Mouse (Mus musculus) thymus, postnatal 0 days (tissue): ENCODE data around the gene Atraid. TPM values are rescaled to one million over a fixed set of nuclear protein-coding genes. Genes with fewer than 3 reads are reported as not detected.
A peak's percentile ranks its signal among the peaks of the same experiment; 100 is the strongest.
"Not testable (repeated sequence)": the region's sequence is repeated elsewhere in the genome, so short reads cannot be mapped to it uniquely, and the experiment has no call there.

Experiments
- DNase-seq: peaks from one replicate; pipeline ENCODE4 v3.0.0-alpha.2; 2015; ENCODE audit warnings: low spot score
- polyA plus RNA-seq: library from polyadenylated mRNA; unstranded; fragments of >200 nt; fragmentation: Nextera tagmentation; extraction: Ambion mirVana; gene quantifications from 2 replicates; pipeline ENCODE4 v1.2.1, GENCODE M21; 2015

Gene Atraid
- 123 and 132 TPM in 2 replicates for polyA plus RNA-seq

- peak; percentile 99 for DNase-seq
Measured at GRCm38 (mm10) chr5:31047848-31048762, at the start of gene Atraid. TSS of gene Atraid (plus strand) at chr5:31048312.

- DNase-seq, result no peak
Measured at GRCm38 (mm10) chr5:30999324-30999723, 48.8 kb upstream of the Atraid start.

DNA sequence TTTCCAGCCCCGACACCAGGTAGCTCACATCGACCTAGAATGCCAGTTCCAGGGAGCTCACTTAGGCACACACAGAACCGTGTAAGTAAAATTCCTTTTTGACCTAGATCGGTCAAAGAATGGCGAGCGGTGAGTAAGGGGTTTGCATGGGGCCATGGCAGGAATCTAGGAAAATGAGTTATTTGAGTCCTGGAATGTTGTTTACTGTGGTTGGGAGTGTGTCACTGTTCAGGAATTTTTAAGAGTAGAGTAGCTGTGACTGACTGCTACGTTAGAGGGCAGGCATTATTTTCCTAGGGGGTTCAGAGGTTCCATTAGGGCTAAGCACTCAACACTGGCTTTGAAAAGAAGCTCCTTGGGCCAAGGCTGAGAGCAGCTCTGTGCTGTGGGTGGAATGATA is 48.0 kb upstream of the Atraid start:
- DNase-seq, result no peak

GRCm38 (mm10) chr5:31000993-31001392 is 47.1 kb upstream of the Atraid start:
- DNase-seq, result no peak

GRCm38 (mm10) chr5:31001560-31001959 is 46.6 kb upstream of the Atraid start:
- DNase-seq, result no peak

DNA sequence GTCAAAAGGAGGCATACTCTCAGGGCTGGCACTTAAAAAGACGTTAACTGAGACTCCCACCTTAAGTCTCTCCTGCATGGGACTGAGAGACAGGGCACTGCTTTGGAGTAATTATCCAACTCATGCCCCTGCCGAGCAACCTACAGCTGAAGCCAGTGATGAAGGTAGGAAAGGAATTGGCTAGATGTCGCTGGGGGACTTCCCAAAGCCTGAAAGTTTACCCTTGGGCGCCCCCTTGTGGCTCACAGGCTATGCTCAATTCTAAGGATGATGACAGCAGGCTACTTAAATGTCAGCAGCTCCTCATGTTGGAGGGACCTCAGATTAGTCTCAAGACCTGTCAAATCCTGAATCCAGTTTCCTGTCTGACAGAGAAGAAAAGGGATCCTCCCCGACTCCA is 43.9 kb upstream of the Atraid start:
- peak; percentile 90 for DNase-seq

GRCm38 (mm10) chr5:31012737-31013136 is 35.4 kb upstream of the Atraid start:
- DNase-seq, result peak; percentile 79

DNA sequence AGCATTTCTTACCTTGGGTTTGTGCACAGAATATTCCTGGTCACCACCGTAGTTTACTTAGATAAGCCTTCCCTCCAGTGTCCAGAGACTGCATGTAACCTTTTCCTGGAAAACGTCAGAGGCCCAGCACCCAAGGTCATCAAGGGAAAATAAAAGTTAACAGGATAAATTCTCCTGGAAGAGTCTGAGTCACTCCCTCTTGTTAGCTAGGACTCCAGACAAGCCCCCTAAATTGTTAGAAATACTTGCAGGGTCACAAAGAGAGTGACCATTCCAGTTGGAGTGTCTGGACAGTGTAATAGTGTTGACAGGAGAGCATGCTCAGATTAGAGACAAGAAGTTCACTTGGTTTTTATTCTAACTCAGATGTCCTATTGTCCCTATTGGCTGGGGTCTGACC is 32.2 kb upstream of the Atraid start:
- no peak for DNase-seq

DNA sequence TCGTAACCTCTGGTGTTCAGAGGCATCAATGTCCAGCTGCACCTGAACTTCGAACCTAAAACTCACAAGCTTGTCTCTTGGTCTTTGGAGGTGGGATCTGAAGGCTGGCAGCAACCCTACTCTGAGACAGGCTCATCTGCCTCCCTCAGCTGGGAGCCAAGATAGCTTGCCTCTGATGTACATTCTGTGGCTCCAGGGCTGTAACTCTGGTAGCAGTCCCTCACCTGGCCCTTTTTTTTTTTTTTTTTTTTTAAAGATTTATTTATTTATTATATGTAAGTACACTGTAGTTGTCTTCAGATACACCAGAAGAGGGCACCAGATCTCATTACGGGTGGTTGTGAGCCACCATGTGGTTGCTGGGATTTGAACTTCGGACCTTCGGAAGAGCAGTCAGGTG is 26.3 kb upstream of the Atraid start:
- DNase-seq, result not testable (repeated sequence)

- no peak for DNase-seq
Measured at GRCm38 (mm10) chr5:31022690-31023089, 25.4 kb upstream of the Atraid start.

DNA sequence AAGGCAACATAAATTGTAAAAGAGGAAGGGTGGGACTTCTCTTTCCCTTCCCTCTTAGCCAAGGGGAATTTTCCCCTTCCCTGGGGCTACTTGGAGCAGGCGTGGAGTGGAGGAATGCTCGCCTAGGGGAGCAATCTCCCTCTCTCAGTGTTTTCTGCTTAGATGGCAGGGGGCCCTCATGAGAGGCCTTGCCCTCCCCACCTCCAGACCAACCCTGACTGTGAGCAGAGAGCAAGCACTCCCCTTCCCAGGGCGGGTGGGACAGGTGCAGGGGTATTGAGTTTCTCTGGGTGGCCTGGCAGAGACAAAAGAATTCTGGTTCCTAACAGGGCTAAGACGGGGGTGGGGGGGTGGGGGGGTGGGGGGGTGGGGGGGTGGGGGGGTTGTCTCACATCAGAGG is 24.9 kb upstream of the Atraid start:
- no peak for DNase-seq

- DNase-seq, result no peak
Measured at GRCm38 (mm10) chr5:31024641-31025040, 23.5 kb upstream of the Atraid start.

DNA sequence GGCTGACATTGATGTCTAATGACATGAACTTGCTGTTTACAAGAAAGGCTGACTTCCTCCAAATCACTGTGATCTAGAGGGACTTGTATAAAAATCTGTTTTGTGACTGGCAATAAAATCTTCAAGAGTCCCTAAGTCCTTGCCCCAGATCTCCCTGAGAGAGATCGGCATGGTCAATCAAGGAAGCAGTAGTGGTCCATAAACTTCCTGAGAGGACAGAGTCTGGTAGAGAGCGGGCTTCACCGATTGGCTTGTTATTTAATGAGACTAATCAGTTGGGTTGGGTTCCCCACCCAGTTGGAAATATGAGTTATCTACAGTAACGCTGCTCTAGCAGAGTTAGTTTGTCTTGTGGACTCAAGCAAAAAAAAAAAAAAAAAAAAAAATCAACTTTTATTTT is 17.2 kb upstream of the Atraid start:
- no peak for DNase-seq

DNA sequence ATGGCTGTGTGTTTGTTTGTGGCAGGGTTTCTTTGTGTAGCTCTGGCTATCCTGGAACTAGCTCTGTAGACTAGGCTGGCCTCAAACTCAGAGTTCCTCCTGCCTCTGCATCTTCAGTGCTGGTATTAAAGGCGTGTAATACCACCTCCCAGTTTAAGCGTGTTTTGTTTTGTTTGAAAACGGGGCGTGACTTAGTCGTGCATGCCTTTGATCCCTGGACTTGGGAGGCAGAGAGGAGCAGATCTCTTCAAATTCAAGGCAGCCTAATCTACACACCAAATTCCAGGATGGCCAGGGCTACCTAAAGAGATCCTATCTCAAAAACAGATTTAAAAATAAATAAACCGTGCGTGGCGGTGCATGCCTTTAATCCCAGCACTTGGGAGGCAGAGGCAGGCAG is 16.6 kb upstream of the Atraid start:
- no peak for DNase-seq

GRCm38 (mm10) chr5:31034669-31035068 is 13.4 kb upstream of the Atraid start:
- DNase-seq, result no peak

DNA sequence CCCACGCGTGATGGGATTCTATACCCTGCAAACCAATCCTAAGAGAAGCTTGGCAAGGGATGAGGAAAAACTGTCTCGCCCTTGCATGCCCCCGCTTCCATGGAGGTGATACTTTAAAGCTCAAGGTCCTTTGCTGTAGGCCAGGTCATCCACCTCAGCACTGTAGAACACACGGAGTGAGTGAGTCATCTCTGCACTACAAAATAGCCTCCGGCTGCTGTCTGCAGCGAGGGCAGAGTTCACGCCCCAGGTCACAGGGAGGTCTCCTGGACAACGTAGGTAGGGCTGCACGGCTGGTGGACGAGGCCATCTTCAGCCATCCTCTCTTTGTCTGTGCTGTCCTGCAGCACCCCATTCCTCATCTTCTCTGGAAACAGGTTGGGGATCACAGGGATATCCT is 11.6 kb upstream of the Atraid start:
- DNase-seq, result not testable (repeated sequence)

GRCm38 (mm10) chr5:31038171-31038845 is 9.8 kb upstream of the Atraid start:
- DNase-seq, result no peak

GRCm38 (mm10) chr5:31046416-31046815 is 1.7 kb upstream of the Atraid start:
- DNase-seq, result no peak

DNA sequence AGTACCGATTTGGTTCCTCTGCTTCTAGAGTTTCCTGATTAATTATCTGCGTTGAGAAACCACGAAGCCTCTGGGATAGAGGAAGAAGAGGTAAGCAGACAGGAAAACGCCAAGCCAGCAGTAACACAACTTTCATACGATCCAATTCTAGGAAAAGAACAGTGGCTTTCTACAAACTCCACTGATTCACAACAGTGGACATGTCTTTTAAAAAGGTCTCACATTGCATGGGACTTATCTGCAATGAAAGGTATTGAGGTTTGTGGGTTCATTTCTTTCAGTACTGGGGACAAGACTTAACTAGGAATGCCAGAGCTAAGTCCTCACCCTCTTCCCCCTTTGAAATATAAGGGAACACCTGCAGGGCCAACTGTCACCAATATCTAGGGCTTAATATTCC is 1.0 kb upstream of the Atraid start:
- no peak for DNase-seq

GRCm38 (mm10) chr5:31048763-31049641 is 890 bp downstream of the Atraid start, which contains the start of gene Slc5a6:
TSS of gene Slc5a6 (minus strand) at chr5:31048924.
- DNase-seq, result peak; percentile 65

DNA sequence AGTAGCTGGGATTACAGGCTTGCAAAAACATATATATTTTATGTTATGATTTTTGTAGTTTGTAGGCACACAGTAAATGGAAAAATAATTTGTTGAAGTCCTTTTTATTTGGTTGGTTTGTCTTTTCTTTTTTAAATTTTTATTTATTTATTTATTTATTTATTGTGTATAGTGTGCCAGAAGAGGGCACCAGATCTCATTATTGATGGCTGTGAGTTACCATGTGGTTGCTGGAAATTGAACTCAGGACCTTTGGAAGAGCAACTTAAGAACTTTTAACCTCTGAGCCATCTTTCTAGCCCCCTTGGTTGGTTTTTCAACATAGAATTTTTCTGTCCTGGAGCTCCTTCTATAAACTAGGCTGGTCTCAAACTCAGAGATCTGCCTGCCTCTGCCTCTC is 2.3 kb downstream of the Atraid start:
- DNase-seq, result no peak
